Mouse (Mus musculus) G1E (cell line): ENCODE measurements around the gene Ackr2. TPM values are rescaled to one million over a fixed set of nuclear protein-coding genes. Genes with fewer than 3 reads are reported as not detected.

Experiments used
- ATAC-seq: 2 replicates; pipeline ENCODE4 v1.8.0; 2016; ENCODE audit warnings: mild to moderate bottlenecking; ENCODE audit not compliant: insufficient number of reproducible peaks, poor library complexity, low FRiP score, severe bottlenecking; ENCODE audit errors: extremely low read depth
- DNase-seq: peaks from one replicate; pipeline ENCODE4 v3.0.0; 2012; ENCODE audit warnings: low spot score
- H3K27me3 ChIP-seq: 2 replicates; pipeline ENCODE4 v1.6.1; 2012; ENCODE audit warnings: mild to moderate bottlenecking, low read length, inconsistent platforms; ENCODE audit not compliant: insufficient read depth
- H3K36me3 ChIP-seq: replicated peaks from 2 replicates; pipeline ENCODE3; 2012; ENCODE audit warnings: mild to moderate bottlenecking, inconsistent platforms
- H3K4me1 ChIP-seq: 2 replicates; pipeline ENCODE4 v1.6.1; 2012; ENCODE audit warnings: low read depth, low read length, inconsistent platforms, mixed read lengths; ENCODE audit not compliant: insufficient read depth
- H3K4me3 ChIP-seq: 2 replicates; pipeline ENCODE4 v1.5.1; 2012; ENCODE audit warnings: low read depth, mild to moderate bottlenecking, inconsistent platforms, low read length, moderate library complexity, mixed read lengths
- H3K9me3 ChIP-seq: replicated peaks from 2 replicates; pipeline ENCODE4 v1.6.1; 2012; ENCODE audit warnings: inconsistent platforms
- CTCF ChIP-seq: IDR thresholded peaks from 2 replicates; pipeline ENCODE4 v1.5.1; 2012; ENCODE audit warnings: low read depth, low read length, inconsistent platforms, mixed read lengths
- GATA1 ChIP-seq: IDR thresholded peaks from 2 replicates; pipeline ENCODE4 v1.6.1; 2012; ENCODE audit warnings: borderline replicate concordance, low read length, inconsistent platforms, mixed read lengths
- GATA2 ChIP-seq: IDR thresholded peaks from 2 replicates; pipeline ENCODE4 v1.6.1; 2012; ENCODE audit warnings: low read depth, low read length, inconsistent platforms, borderline replicate concordance
- POLR2AphosphoS5 ChIP-seq: IDR thresholded peaks from 2 replicates; pipeline ENCODE4 v1.6.1; 2012; ENCODE audit warnings: low read depth, low read length, inconsistent platforms; ENCODE audit not compliant: insufficient replicate concordance
- TAL1 ChIP-seq: conservative IDR thresholded peaks from 2 replicates; pipeline ENCODE4 v1.6.1; 2012; ENCODE audit warnings: low read depth, low read length, inconsistent platforms, mixed read lengths
- polyA plus RNA-seq: library from polyadenylated mRNA; stranded (reverse); fragments of >175 nt; gene quantifications from 2 replicates; pipeline ENCODE4 v1.2.3, GENCODE M21; 2012
- total RNA-seq, 2 experiments: library from RNA; stranded (forward) in 1 of 2; stranded (reverse) in 1 of 2; fragments of 200-1000 nt in 1 of 2; fragments of >200 nt in 1 of 2; fragmentation: Nextera tagmentation in 1 of 2; gene quantifications; 2 replicates each; pipeline ENCODE4 v1.2.3; 2014 to 2017

Ackr2 gene
- total and polyA plus RNA-seq, 3 experiments = 0.11 TPM; not detected in 2

GRCm38 (mm10) chr9:121911196-121911595 is 13.0 kb downstream of the Ackr2 start:
- Histone ChIP-seq H3K4me3 (no peak overlapping the region), H3K4me1 (no peaks in the 10 kb centered on the region), H3K27me3 (peaks cover 13% of the 10 kb centered on the region), H3K36me3 (no peaks in the 10 kb centered on the region), H3K9me3 (no peaks in the 10 kb centered on the region)
- ATAC-seq (no peak), DNase-seq (no peak)
- TF ChIP-seq CTCF (no peak), GATA2 (no peak), POLR2AphosphoS5 (no peak), TAL1 (no peak), GATA1 (no peak)

- no peak overlapping the region for H3K4me3 ChIP-seq
- H3K36me3 ChIP-seq = no peaks in the 10 kb centered on the region
- no peaks in the 10 kb centered on the region for H3K4me1 ChIP-seq
- no peak for TF ChIP-seq GATA2
- TF ChIP-seq CTCF = no peak
- TF ChIP-seq GATA1 = no peak
- TF ChIP-seq TAL1 = no peak
- TF ChIP-seq POLR2AphosphoS5 = no peak
- peaks cover 13% of the 10 kb centered on the region for H3K27me3 ChIP-seq
- no peak for DNase-seq
- no peak for ATAC-seq
- H3K9me3 ChIP-seq = no peaks in the 10 kb centered on the region
Measured at GRCm38 (mm10) chr9:121912786-121913185, 14.6 kb downstream of the Ackr2 start.

DNA sequence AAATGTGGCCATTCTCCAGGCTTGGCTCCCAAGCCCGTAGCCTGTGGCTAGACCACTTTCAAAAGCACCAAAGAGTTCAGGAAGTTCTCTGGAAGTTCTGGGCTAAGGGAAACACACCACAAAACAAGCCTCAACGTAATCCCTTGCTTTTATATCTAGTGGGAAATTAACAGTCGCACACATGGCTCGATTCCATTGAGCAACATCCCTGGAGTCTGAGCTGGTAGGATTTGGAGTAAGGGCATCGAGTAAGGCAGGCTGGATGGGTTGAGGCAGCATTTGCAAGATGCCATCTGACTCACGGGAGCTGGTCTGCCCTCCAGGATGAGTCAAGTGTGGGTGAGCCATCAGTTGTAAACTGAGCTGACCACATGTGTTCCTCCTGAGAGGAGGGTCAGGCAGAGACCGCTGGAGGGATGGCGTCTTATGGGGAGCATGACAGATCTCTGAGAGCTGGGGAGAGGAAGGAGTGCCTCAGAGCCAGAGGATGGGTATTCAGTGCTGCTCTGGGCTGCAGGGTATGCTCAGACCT is 16.1 kb downstream of the Ackr2 start:
- DNase-seq (no peak), ATAC-seq (no peak)
- H3K9me3 ChIP-seq = no peaks in the 10 kb centered on the region
- peaks cover 2% of the 10 kb centered on the region for H3K4me1 ChIP-seq
- H3K36me3 ChIP-seq = no peaks in the 10 kb centered on the region
- peaks cover 13% of the 10 kb centered on the region for H3K27me3 ChIP-seq
- H3K4me3 ChIP-seq = no peak overlapping the region
- TF ChIP-seq TAL1 (no peak), CTCF (no peak), POLR2AphosphoS5 (no peak), GATA2 (no peak), GATA1 (no peak)

DNA sequence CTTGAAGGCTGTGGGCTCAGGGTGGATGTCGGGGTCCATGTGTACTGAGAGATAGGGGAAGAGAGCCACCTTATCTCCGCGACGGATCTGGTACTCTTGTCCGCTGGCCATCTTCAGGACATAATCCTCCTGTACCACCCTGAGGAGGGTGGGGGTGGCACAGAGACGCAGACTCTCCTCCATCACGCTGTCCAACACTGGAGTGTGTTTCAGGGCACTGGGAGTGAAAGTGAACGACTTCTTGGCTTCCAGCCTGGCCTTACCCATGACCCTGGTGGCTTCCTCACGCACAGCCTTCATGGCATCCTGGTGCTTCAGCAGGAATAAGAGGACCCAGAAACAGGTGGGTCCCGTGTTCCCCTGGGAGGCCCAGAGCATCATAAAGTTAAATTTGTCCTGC is 16.9 kb downstream of the Ackr2 start:
- Histone ChIP-seq H3K27me3 (peaks cover 13% of the 10 kb centered on the region), H3K9me3 (no peaks in the 10 kb centered on the region), H3K36me3 (no peaks in the 10 kb centered on the region), H3K4me1 (peaks cover 3% of the 10 kb centered on the region), H3K4me3 (no peak overlapping the region)
- DNase-seq = no peak
- no peak for TF ChIP-seq POLR2AphosphoS5
- TF ChIP-seq TAL1 = no peak
- TF ChIP-seq GATA2 = no peak
- no peak for TF ChIP-seq CTCF
- no peak for TF ChIP-seq GATA1
- ATAC-seq = no peak

DNA sequence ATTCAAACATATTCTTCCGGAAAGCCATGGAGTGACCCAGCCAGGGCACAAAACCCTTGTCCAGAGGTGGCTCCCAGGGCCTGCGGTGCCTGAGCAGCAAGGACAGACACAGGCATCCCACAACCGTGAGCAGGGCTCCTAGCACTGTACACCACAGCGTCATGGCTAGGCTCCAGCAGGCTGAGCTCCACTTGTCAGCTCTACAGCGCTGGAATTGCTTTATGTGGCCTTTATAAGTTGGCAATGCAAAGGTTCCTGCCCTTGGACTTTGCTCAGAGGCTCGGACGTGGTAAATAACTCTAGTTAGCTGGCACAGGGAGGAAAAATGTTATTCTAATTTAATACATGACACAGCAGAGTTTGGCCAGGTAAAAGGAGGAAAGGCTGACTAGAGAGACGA is 17.9 kb downstream of the Ackr2 start, which contains the start of gene Cyp8b1:
Cyp8b1 (minus strand) TSS at position 204 of the 400 bp plus-strand sequence.
- no peaks in the 10 kb centered on the region for H3K36me3 ChIP-seq
- peaks cover 3% of the 10 kb centered on the region for H3K4me1 ChIP-seq
- DNase-seq (no peak), ATAC-seq (no peak; the same call in 1 of the 2 replicates)
- TF ChIP-seq GATA2 (no peak), POLR2AphosphoS5 (no peak), TAL1 (no peak), CTCF (no peak), GATA1 (no peak)
- no peak within 1 kb of the TSS for H3K4me3 ChIP-seq
- peaks cover 13% of the 10 kb centered on the region for H3K27me3 ChIP-seq
- no peaks in the 10 kb centered on the region for H3K9me3 ChIP-seq

DNA sequence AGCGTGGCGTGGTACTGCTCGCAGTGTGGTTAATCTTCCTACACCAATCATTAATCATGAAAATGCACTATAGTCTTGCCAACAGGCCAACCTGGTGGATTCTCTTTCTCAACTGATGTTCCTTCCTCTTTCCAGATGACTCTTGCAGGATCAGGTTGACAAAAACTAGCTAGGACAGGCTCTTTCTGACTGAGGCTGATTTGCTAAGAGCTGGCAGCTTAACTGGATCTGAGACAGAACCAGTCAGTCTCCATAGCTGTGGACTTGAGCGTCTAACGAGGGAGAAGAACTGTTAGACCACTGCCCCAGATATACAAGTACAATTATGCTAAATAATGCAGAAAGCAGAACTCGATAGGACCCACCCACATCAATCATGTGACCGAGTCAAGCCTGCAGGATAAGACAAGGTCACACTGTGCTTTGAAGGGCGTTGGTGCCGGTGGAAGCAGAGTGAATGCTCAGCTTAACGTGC is 20.9 kb downstream of the Ackr2 start:
- H3K36me3 ChIP-seq = no peaks in the 10 kb centered on the region
- H3K4me3 ChIP-seq = no peak overlapping the region
- H3K27me3 ChIP-seq = peaks cover 7% of the 10 kb centered on the region; the same call in 1 of the 2 replicates
- peaks cover 3% of the 10 kb centered on the region for H3K4me1 ChIP-seq
- TF ChIP-seq GATA2 = no peak
- TF ChIP-seq POLR2AphosphoS5 = no peak
- no peak for TF ChIP-seq TAL1
- TF ChIP-seq CTCF = no peak
- TF ChIP-seq GATA1 = no peak
- DNase-seq (no peak), ATAC-seq (no peak)
- no peaks in the 10 kb centered on the region for H3K9me3 ChIP-seq

- H3K4me1 ChIP-seq = peaks cover 3% of the 10 kb centered on the region
- peaks cover 9% of the 10 kb centered on the region for H3K27me3 ChIP-seq
- DNase-seq (no peak), ATAC-seq (no peak)
- H3K9me3 ChIP-seq = no peaks in the 10 kb centered on the region
- no peak overlapping the region for H3K4me3 ChIP-seq
- H3K36me3 ChIP-seq = no peaks in the 10 kb centered on the region
- TF ChIP-seq GATA1 (no peak), POLR2AphosphoS5 (no peak), GATA2 (no peak), CTCF (no peak), TAL1 (no peak)
Measured at GRCm38 (mm10) chr9:121923443-121923842, 25.3 kb downstream of the Ackr2 start.
